Mouse (Mus musculus) heart, embryonic 12.5 days (tissue): ENCODE measurements around the gene AI464131. TPM values are rescaled to one million over a fixed set of nuclear protein-coding genes. Genes with fewer than 3 reads are reported as not detected.
"Not testable (repeated sequence)": the region's sequence is repeated elsewhere in the genome, so short reads cannot be mapped to it uniquely, and the experiment has no call there.

Experiments
- ATAC-seq: fragments of 200-750 bp; cut with Nextera tagmentation; 2 replicates; pipeline ENCODE4 v1.8.0; 2017; ENCODE audit warnings: moderate TSS enrichment, moderate library complexity; ENCODE audit not compliant: insufficient number of reproducible peaks, low FRiP score
- H3K27ac ChIP-seq: fragments of 300-500 bp; sonication (generic); 2 replicates; pipeline ENCODE4 v1.5.1; 2016; ENCODE audit warnings: mild to moderate bottlenecking, moderate library complexity; ENCODE audit not compliant: poor library complexity, severe bottlenecking
- H3K27me3 ChIP-seq: fragments of 300-500 bp; sonication (generic); replicated peaks from 2 replicates; pipeline ENCODE4 v1.6.1; 2016; ENCODE audit warnings: mild to moderate bottlenecking, moderate library complexity
- H3K36me3 ChIP-seq: fragments of 300-500 bp; sonication (generic); 2 replicates; pipeline ENCODE4 v1.6.1; 2016; ENCODE audit warnings: mild to moderate bottlenecking, moderate library complexity
- H3K4me1 ChIP-seq: fragments of 300-500 bp; sonication (generic); replicated peaks from 2 replicates; pipeline ENCODE4 v1.6.1; 2016; ENCODE audit warnings: mild to moderate bottlenecking
- H3K4me2 ChIP-seq: fragments of 300-500 bp; sonication (generic); 2 replicates; pipeline ENCODE4 v1.6.1; 2016; ENCODE audit warnings: mild to moderate bottlenecking, moderate library complexity
- H3K4me3 ChIP-seq: fragments of 300-500 bp; sonication (generic); 2 replicates; pipeline ENCODE4 v1.5.1; 2016; ENCODE audit warnings: mild to moderate bottlenecking
- H3K9ac ChIP-seq: fragments of 300-500 bp; sonication (generic); 2 replicates; pipeline ENCODE4 v1.6.1; 2016; ENCODE audit warnings: mild to moderate bottlenecking, moderate library complexity
- H3K9me3 ChIP-seq: fragments of 300-500 bp; sonication (generic); replicated peaks from 2 replicates; pipeline ENCODE4 v1.6.1; 2016; ENCODE audit warnings: mild to moderate bottlenecking, moderate library complexity
- WGBS: fragments of 180-500 bp; shearing (Covaris S2); methylation state at CpG from one replicate; pipeline ENCODE4 v1.1.7; 2016; 5-methylcytosine and 5-hydroxymethylcytosine counted together
- polyA plus RNA-seq: library from polyadenylated mRNA; unstranded; fragments of >200 nt; fragmentation: Nextera tagmentation; extraction: Ambion mirVana; gene quantifications from 2 replicates; pipeline ENCODE4 v1.2.1, GENCODE M21; 2016

AI464131 gene
- polyA plus RNA-seq, 1 experiment from 2014 or later, result 2.6 TPM

DNA sequence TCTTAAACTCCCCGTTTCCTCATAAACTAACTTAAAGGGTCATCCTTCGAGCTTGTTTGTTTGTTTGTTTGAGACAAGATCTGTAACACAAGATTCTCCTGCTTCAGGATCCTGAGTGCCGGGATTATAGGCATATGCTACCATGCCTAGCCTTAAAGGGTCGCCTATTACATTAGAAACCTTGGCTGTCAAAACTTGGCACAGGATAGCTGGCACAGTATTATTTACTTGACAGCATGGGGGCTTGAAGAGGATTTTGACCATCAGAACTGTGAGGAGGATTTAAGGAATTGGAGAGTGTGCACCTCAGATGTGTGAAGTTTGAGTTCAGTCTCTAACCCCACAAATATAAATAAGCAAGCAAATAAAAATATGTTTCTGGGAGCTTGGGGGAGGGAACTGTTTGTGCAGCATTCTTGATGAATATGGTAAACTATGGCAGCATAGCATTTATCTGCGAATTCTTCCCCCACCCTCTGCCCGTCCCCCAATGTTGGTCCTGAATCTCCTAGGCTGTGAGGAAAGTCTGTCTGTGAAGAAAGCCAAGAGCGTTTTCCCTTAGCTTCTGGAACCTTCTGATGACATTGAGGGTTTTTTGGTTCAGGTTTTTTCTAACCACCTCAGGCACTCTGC is 32.7 kb downstream of the AI464131 start:
- Histone ChIP-seq H3K4me2 (no peak overlapping the region), H3K27me3 (no peaks in the 10 kb centered on the region), H3K36me3 (no peaks in the 10 kb centered on the region), H3K9ac (no peak overlapping the region), H3K4me3 (no peak overlapping the region), H3K9me3 (no peaks in the 10 kb centered on the region), H3K27ac (no peak overlapping the region), H3K4me1 (no peaks in the 10 kb centered on the region)
- ATAC-seq, result no peak
- WGBS, result 56% methylated on average over 7 of the region's 7 CpGs

GRCm38 (mm10) chr4:41469199-41469598 is 33.7 kb downstream of the AI464131 start:
- no peaks in the 10 kb centered on the region for H3K9me3 ChIP-seq
- WGBS, result 80% methylated on average over 10 of the region's 10 CpGs
- H3K27ac ChIP-seq, result no peak overlapping the region
- H3K4me2 ChIP-seq, result no peak overlapping the region
- H3K9ac ChIP-seq, result no peak overlapping the region
- H3K4me3 ChIP-seq, result no peak overlapping the region
- no peaks in the 10 kb centered on the region for H3K36me3 ChIP-seq
- H3K27me3 ChIP-seq, result no peaks in the 10 kb centered on the region
- ATAC-seq, result no peak
- no peaks in the 10 kb centered on the region for H3K4me1 ChIP-seq

DNA sequence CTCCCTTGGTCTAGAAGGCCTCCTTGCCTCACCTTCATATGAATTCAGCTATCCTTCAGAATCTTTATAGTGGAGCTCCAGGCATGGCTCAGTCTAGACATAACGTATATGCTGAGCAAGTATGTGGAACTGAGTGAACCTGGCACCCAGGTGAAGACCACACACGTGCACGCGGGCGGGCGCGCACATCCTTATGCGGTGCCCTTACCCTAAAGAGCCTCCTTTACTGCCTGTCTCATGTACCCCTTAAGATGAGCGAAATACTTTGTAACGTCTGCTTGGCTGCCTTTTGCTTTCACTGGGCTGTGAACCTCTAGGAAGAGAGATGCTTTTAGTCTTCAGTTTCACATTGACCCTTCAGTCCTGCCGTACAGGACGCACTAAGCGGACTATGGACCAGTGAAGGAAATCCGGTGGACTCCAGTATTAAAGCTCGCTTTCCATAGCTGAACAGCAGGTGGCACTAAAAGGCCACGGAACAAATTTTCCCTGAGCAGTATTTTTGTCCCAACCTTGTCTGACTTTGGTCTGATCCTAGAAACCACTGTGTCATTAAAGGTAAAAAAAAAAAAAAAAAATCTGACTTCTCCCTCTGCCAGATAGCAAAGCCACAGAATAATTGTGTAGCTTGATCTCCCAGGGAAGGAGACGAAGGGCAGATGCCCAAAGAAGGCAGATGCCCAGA is 34.3 kb downstream of the AI464131 start:
- H3K27me3 ChIP-seq, result no peaks in the 10 kb centered on the region
- H3K36me3 ChIP-seq, result no peaks in the 10 kb centered on the region
- no peak overlapping the region for H3K4me2 ChIP-seq
- ATAC-seq, result no peak
- H3K9ac ChIP-seq, result no peak overlapping the region
- H3K27ac ChIP-seq, result no peak overlapping the region
- H3K4me1 ChIP-seq, result peaks cover 5% of the 10 kb centered on the region
- 59% methylated on average over 17 of the region's 17 CpGs for WGBS
- no peaks in the 10 kb centered on the region for H3K9me3 ChIP-seq
- no peak overlapping the region for H3K4me3 ChIP-seq

GRCm38 (mm10) chr4:41465287-41465665 is 37.6 kb downstream of the AI464131 start:
- Histone ChIP-seq H3K4me1 (peaks cover 13% of the 10 kb centered on the region), H3K27ac (peak overlapping the region; percentile 58), H3K27me3 (no peaks in the 10 kb centered on the region), H3K4me3 (peak overlapping the region; percentile 85), H3K36me3 (no peaks in the 10 kb centered on the region), H3K4me2 (peak overlapping the region; percentile 68), H3K9me3 (no peaks in the 10 kb centered on the region), H3K9ac (peak overlapping the region; percentile 87)
- no peak for ATAC-seq
- WGBS, result 5% methylated on average over 17 of the region's 17 CpGs

- Histone ChIP-seq H3K36me3 (no peaks in the 10 kb centered on the region), H3K4me1 (peaks cover 13% of the 10 kb centered on the region), H3K4me3 (peak within 1 kb of the TSS; percentile 85), H3K9me3 (no peaks in the 10 kb centered on the region), H3K9ac (peak within 1 kb of the TSS; percentile 87), H3K4me2 (peak within 1 kb of the TSS; percentile 85), H3K27ac (peak within 1 kb of the TSS; percentile 58), H3K27me3 (no peaks in the 10 kb centered on the region)
- ATAC-seq, result peak; percentile 99
- under 1% methylated on average over 70 of the region's 70 CpGs for WGBS
These were observed 38.3 kb downstream of the AI464131 start, which contains the start of the genes Kif24 and Nudt2 for GRCm38 (mm10) chr4:41464345-41465286. Gene Kif24, minus strand, starts transcription at chr4:41464887. Gene Nudt2, plus strand, starts transcription at chr4:41465151.

- Histone ChIP-seq H3K4me2 (peak overlapping the region; percentile 85), H3K4me1 (peaks cover 13% of the 10 kb centered on the region), H3K4me3 (peak overlapping the region; percentile 85)
- not testable (repeated sequence) for H3K9me3 ChIP-seq, H3K9ac ChIP-seq, H3K27me3 ChIP-seq, ATAC-seq, H3K27ac ChIP-seq, H3K36me3 ChIP-seq
- WGBS, result 39% methylated on average over 3 of the region's 3 CpGs
These were observed 39.7 kb downstream of the AI464131 start for GRCm38 (mm10) chr4:41463051-41463738.

DNA sequence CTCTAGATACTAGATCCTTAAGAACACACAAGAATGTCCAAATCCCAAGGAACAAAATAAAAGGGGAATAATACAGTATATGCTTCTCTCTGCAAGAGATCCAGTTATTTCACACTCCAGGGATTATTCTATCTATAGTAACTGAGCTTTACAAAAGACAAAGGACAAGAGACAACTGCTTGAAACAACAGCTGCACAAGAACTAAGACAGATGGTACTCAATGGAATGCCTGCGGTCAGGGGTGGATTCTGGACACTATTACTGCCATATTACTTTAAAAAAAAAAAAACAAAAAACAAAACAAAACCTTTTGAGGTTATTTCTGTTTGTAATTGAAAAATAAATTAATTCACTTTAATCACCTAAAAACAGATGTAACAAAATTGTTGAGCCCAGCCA is 42.2 kb downstream of the AI464131 start:
- ATAC-seq, result no peak
- Histone ChIP-seq H3K36me3 (no peaks in the 10 kb centered on the region), H3K4me2 (no peak overlapping the region), H3K27me3 (no peaks in the 10 kb centered on the region), H3K9me3 (no peaks in the 10 kb centered on the region), H3K27ac (no peak overlapping the region), H3K4me3 (no peak overlapping the region), H3K9ac (no peak overlapping the region), H3K4me1 (peaks cover 13% of the 10 kb centered on the region)
- WGBS, result 89% methylated on average over 1 of the region's 1 CpGs

GRCm38 (mm10) chr4:41447595-41447994 is 55.3 kb downstream of the AI464131 start:
- ATAC-seq, result no peak
- H3K27me3 ChIP-seq, result no peaks in the 10 kb centered on the region
- H3K4me1 ChIP-seq, result peaks cover 8% of the 10 kb centered on the region
- 0 out of 2 replicates have a peak, but pooled peaks cover 3% of the 10 kb centered on the region for H3K36me3 ChIP-seq
- WGBS, result 91% methylated on average over 3 of the region's 3 CpGs
- H3K27ac ChIP-seq, result no peak overlapping the region
- no peak overlapping the region for H3K4me3 ChIP-seq
- H3K4me2 ChIP-seq, result no peak overlapping the region
- H3K9ac ChIP-seq, result no peak overlapping the region
- no peaks in the 10 kb centered on the region for H3K9me3 ChIP-seq
